Mouse (Mus musculus) liver, embryonic 14.5 days (tissue): ENCODE results near the gene Edem2. TPM values are rescaled to one million over a fixed set of nuclear protein-coding genes. Genes with fewer than 3 reads are reported as not detected.
"Not testable (repeated sequence)": the region's sequence is repeated elsewhere in the genome, so short reads cannot be mapped to it uniquely, and the experiment has no call there.

Experiments
- ATAC-seq: fragments of 200-750 bp; cut with Nextera tagmentation; 2 replicates; pipeline ENCODE4 v1.8.0; 2017; ENCODE audit warnings: moderate number of reproducible peaks, mild to moderate bottlenecking, moderate library complexity; ENCODE audit not compliant: insufficient read depth
- DNase-seq, 3 experiments: peaks; one replicate each; pipeline ENCODE4 v3.0.0-alpha.2; 2012 to 2013; ENCODE audit warnings: low read depth in 3 of 3, low spot score in 3 of 3
- H3K27ac ChIP-seq: fragments of 300-500 bp; sonication (generic); 2 replicates; pipeline ENCODE4 v1.5.1; 2014; ENCODE audit warnings: moderate library complexity, mild to moderate bottlenecking, control low read depth, inconsistent platforms
- H3K27me3 ChIP-seq: fragments of 300-500 bp; sonication (generic); 2 replicates; pipeline ENCODE4 v1.6.1; 2014; ENCODE audit warnings: mild to moderate bottlenecking, low read length, moderate library complexity; ENCODE audit not compliant: control insufficient read depth, insufficient read depth
- H3K36me3 ChIP-seq: fragments of 300-500 bp; sonication (generic); replicated peaks from 2 replicates; pipeline ENCODE4 v1.6.1; 2014; ENCODE audit warnings: low read depth; ENCODE audit not compliant: control insufficient read depth, insufficient read depth
- H3K4me1 ChIP-seq, 2 experiments: fragments of 200-500 bp in 1 of 2; fragments of 300-500 bp in 1 of 2; sonication (generic) in 1 of 2; replicated peaks; 2 replicates each; pipeline ENCODE4 v1.6.1; 2012 to 2014; ENCODE audit warnings: antibody characterized with exemption in 1 of 2, inconsistent platforms in 1 of 2, low read length in 1 of 2; ENCODE audit not compliant: control insufficient read depth in 2 of 2, insufficient read depth in 2 of 2
- H3K4me2 ChIP-seq: fragments of 300-500 bp; sonication (generic); 2 replicates; pipeline ENCODE4 v1.6.1; 2014; ENCODE audit warnings: low read depth, mild to moderate bottlenecking, control low read depth, moderate library complexity
- H3K4me3 ChIP-seq, 2 experiments: fragments of 200-500 bp in 1 of 2; fragments of 300-500 bp in 1 of 2; sonication (generic) in 1 of 2; 2 replicates each; pipeline ENCODE4 v1.5.1; 2012 to 2014; ENCODE audit warnings: low read depth in 2 of 2, low read length in 2 of 2, mild to moderate bottlenecking in 2 of 2, control low read depth in 1 of 2, inconsistent platforms in 1 of 2, moderate library complexity in 1 of 2; ENCODE audit not compliant: insufficient read depth in 1 of 2
- H3K9ac ChIP-seq: fragments of 300-500 bp; sonication (generic); replicated peaks from 2 replicates; pipeline ENCODE4 v1.6.1; 2014; ENCODE audit warnings: mild to moderate bottlenecking, control low read depth, moderate library complexity
- H3K9me3 ChIP-seq: fragments of 300-500 bp; sonication (generic); 2 replicates; pipeline ENCODE4 v1.6.1; 2016; ENCODE audit warnings: low read length, mixed read lengths; ENCODE audit not compliant: control insufficient read depth
- CTCF ChIP-seq: IDR thresholded peaks from 2 replicates; pipeline ENCODE4 v1.5.1; 2016; ENCODE audit warnings: antibody characterized with exemption, low read depth, control low read depth
- EP300 ChIP-seq: IDR thresholded peaks from 2 replicates; pipeline ENCODE4 v1.6.1; 2016; ENCODE audit warnings: antibody characterized with exemption, low read depth
- WGBS: fragments of 180-500 bp; shearing (Covaris S2); extraction: QIAGEN DNeasy Blood & Tissue Kit; methylation state at CpG from one replicate; pipeline ENCODE4 v1.1.7; 2014; ENCODE audit not compliant: insufficient replicate concordance; 5-methylcytosine and 5-hydroxymethylcytosine counted together
- polyA plus RNA-seq, 2 experiments: library from polyadenylated mRNA; depleted of rRNA in 1 of 2; stranded (reverse) in 1 of 2; unstranded in 1 of 2; fragments of >200 nt; fragmentation: Nextera tagmentation in 1 of 2; extraction: Ambion mirVana in 1 of 2; gene quantifications; 2 replicates each; pipeline versions ENCODE4 v1.2.1 to v1.2.3; 2012 to 2014

Gene Edem2
- polyA plus RNA-seq, 2 experiments = 13.9 to 21.2 TPM

GRCm38 (mm10) chr2:155710557-155710956 lies 18.7 kb downstream of the Edem2 start:
- no peaks in the 10 kb centered on the region; the same call in 1 of the 2 replicates for H3K36me3 ChIP-seq
- H3K9me3 ChIP-seq = no peaks in the 10 kb centered on the region
- no peaks in the 10 kb centered on the region for H3K4me1 ChIP-seq
- no peak overlapping the region for H3K4me3 ChIP-seq
- ATAC-seq (no peak), DNase-seq (no peak)
- no peak overlapping the region for H3K9ac ChIP-seq
- WGBS = 60% methylated on average over 11 of the region's 11 CpGs
- no peak for TF ChIP-seq CTCF
- no peak for TF ChIP-seq EP300
- H3K4me2 ChIP-seq = no peak overlapping the region
- no peaks in the 10 kb centered on the region for H3K27me3 ChIP-seq
- no peak overlapping the region for H3K27ac ChIP-seq

GRCm38 (mm10) chr2:155707251-155707650 lies 22.0 kb downstream of the Edem2 start:
- ATAC-seq = no peak
- H3K9me3 ChIP-seq = no peaks in the 10 kb centered on the region

GRCm38 (mm10) chr2:155703630-155704029 lies 25.6 kb downstream of the Edem2 start:
- Histone ChIP-seq H3K9ac (no peak overlapping the region), H3K27ac (no peak overlapping the region), H3K27me3 (no peaks in the 10 kb centered on the region), H3K4me1 (no peaks in the 10 kb centered on the region), H3K9me3 (no peaks in the 10 kb centered on the region), H3K36me3 (no peaks in the 10 kb centered on the region; the same call in 1 of the 2 replicates), H3K4me2 (no peak overlapping the region), H3K4me3 (no peak overlapping the region)
- ATAC-seq (no peak), DNase-seq (no peak)
- no peak for TF ChIP-seq EP300
- no peak for TF ChIP-seq CTCF
- WGBS = 60% methylated on average over 4 of the region's 4 CpGs

More at GRCm38 (mm10) chr2:155707251-155707650, 22.0 kb downstream of the Edem2 start:
- Histone ChIP-seq H3K4me1 (no peaks in the 10 kb centered on the region), H3K9ac (no peak overlapping the region), H3K4me2 (no peak overlapping the region), H3K4me3 (no peak overlapping the region), H3K27me3 (no peaks in the 10 kb centered on the region), H3K36me3 (no peaks in the 10 kb centered on the region; the same call in 1 of the 2 replicates), H3K27ac (no peak overlapping the region)
- TF ChIP-seq EP300 (no peak), CTCF (no peak)
- no peak for DNase-seq
- WGBS = 73% methylated on average over 4 of the region's 4 CpGs

- H3K4me2 ChIP-seq = no peak overlapping the region
- no peaks in the 10 kb centered on the region for H3K9me3 ChIP-seq
- no peak overlapping the region for H3K9ac ChIP-seq
- no peak for DNase-seq
- no peak for ATAC-seq
- H3K27me3 ChIP-seq = no peaks in the 10 kb centered on the region
- no peaks in the 10 kb centered on the region for H3K4me1 ChIP-seq
- 84% methylated on average over 19 of the region's 19 CpGs for WGBS
- H3K36me3 ChIP-seq = no peaks in the 10 kb centered on the region; the same call in 1 of the 2 replicates
- no peak overlapping the region for H3K27ac ChIP-seq
- H3K4me3 ChIP-seq = no peak overlapping the region
- TF ChIP-seq EP300 (no peak), CTCF (no peak)
Observed at GRCm38 (mm10) chr2:155701399-155701919, 27.8 kb downstream of the Edem2 start.

GRCm38 (mm10) chr2:155698443-155698842 lies 30.8 kb downstream of the Edem2 start:
- H3K4me2 ChIP-seq, H3K27ac ChIP-seq, H3K27me3 ChIP-seq, H3K9ac ChIP-seq, ATAC-seq, DNase-seq, H3K36me3 ChIP-seq, H3K4me3 ChIP-seq, H3K4me1 ChIP-seq, H3K9me3 ChIP-seq: not testable (repeated sequence)
- WGBS = 75% methylated on average over 6 of the region's 6 CpGs
